Mouse (Mus musculus) G1E (cell line): ENCODE data around the gene Vrk1. TPM values are rescaled to one million over a fixed set of nuclear protein-coding genes. Genes with fewer than 3 reads are reported as not detected.

Experiments used
- ATAC-seq: 2 replicates; pipeline ENCODE4 v1.8.0; 2016; ENCODE audit warnings: mild to moderate bottlenecking; ENCODE audit not compliant: insufficient number of reproducible peaks, poor library complexity, low FRiP score, severe bottlenecking; ENCODE audit errors: extremely low read depth
- DNase-seq: peaks from one replicate; pipeline ENCODE4 v3.0.0; 2012; ENCODE audit warnings: low spot score
- H3K27me3 ChIP-seq: 2 replicates; pipeline ENCODE4 v1.6.1; 2012; ENCODE audit warnings: mild to moderate bottlenecking, low read length, inconsistent platforms; ENCODE audit not compliant: insufficient read depth
- H3K36me3 ChIP-seq: replicated peaks from 2 replicates; pipeline ENCODE3; 2012; ENCODE audit warnings: mild to moderate bottlenecking, inconsistent platforms
- H3K4me1 ChIP-seq: 2 replicates; pipeline ENCODE4 v1.6.1; 2012; ENCODE audit warnings: low read depth, low read length, inconsistent platforms, mixed read lengths; ENCODE audit not compliant: insufficient read depth
- H3K4me3 ChIP-seq: 2 replicates; pipeline ENCODE4 v1.5.1; 2012; ENCODE audit warnings: low read depth, mild to moderate bottlenecking, inconsistent platforms, low read length, moderate library complexity, mixed read lengths
- H3K9me3 ChIP-seq: replicated peaks from 2 replicates; pipeline ENCODE4 v1.6.1; 2012; ENCODE audit warnings: inconsistent platforms
- CTCF ChIP-seq: IDR thresholded peaks from 2 replicates; pipeline ENCODE4 v1.5.1; 2012; ENCODE audit warnings: low read depth, low read length, inconsistent platforms, mixed read lengths
- GATA1 ChIP-seq: IDR thresholded peaks from 2 replicates; pipeline ENCODE4 v1.6.1; 2012; ENCODE audit warnings: borderline replicate concordance, low read length, inconsistent platforms, mixed read lengths
- GATA2 ChIP-seq: IDR thresholded peaks from 2 replicates; pipeline ENCODE4 v1.6.1; 2012; ENCODE audit warnings: low read depth, low read length, inconsistent platforms, borderline replicate concordance
- POLR2AphosphoS5 ChIP-seq: IDR thresholded peaks from 2 replicates; pipeline ENCODE4 v1.6.1; 2012; ENCODE audit warnings: low read depth, low read length, inconsistent platforms; ENCODE audit not compliant: insufficient replicate concordance
- TAL1 ChIP-seq: conservative IDR thresholded peaks from 2 replicates; pipeline ENCODE4 v1.6.1; 2012; ENCODE audit warnings: low read depth, low read length, inconsistent platforms, mixed read lengths
- polyA plus RNA-seq: library from polyadenylated mRNA; stranded (reverse); fragments of >175 nt; gene quantifications from 2 replicates; pipeline ENCODE4 v1.2.3, GENCODE M21; 2012
- total RNA-seq, 2 experiments: library from RNA; stranded (forward) in 1 of 2; stranded (reverse) in 1 of 2; fragments of 200-1000 nt in 1 of 2; fragments of >200 nt in 1 of 2; fragmentation: Nextera tagmentation in 1 of 2; gene quantifications; 2 replicates each; pipeline ENCODE4 v1.2.3; 2014 to 2017

Vrk1 gene
- total and polyA plus RNA-seq, 3 experiments = 89.8 to 293 (median 184) TPM

- TF ChIP-seq GATA1 (no peak), TAL1 (no peak), CTCF (no peak), GATA2 (no peak), POLR2AphosphoS5 (no peak)
- H3K27me3 ChIP-seq = peaks cover 25% of the 10 kb centered on the region
- DNase-seq (no peak), ATAC-seq (no peak)
- H3K36me3 ChIP-seq = no peaks in the 10 kb centered on the region
- H3K4me1 ChIP-seq = peaks cover 11% of the 10 kb centered on the region
- peaks cover 1% of the 10 kb centered on the region; the same call in 1 of the 2 replicates for H3K9me3 ChIP-seq
- no peak overlapping the region for H3K4me3 ChIP-seq
Observed at GRCm38 (mm10) chr12:105966887-105967637, 43.0 kb upstream of the Vrk1 start.

GRCm38 (mm10) chr12:105967806-105968205, 42.2 kb upstream of the Vrk1 start:
- no peak for ATAC-seq
- H3K4me3 ChIP-seq = no peak overlapping the region
- H3K27me3 ChIP-seq = peaks cover 25% of the 10 kb centered on the region
- TF ChIP-seq CTCF (no peak), POLR2AphosphoS5 (no peak), TAL1 (no peak), GATA1 (no peak), GATA2 (no peak)
- H3K4me1 ChIP-seq = peaks cover 5% of the 10 kb centered on the region
- H3K9me3 ChIP-seq = peaks cover 2% of the 10 kb centered on the region; the same call in 1 of the 2 replicates
- no peak for DNase-seq
- H3K36me3 ChIP-seq = no peaks in the 10 kb centered on the region

GRCm38 (mm10) chr12:105971182-105971581, 38.8 kb upstream of the Vrk1 start:
- ATAC-seq (no peak), DNase-seq (no peak)
- Histone ChIP-seq H3K27me3 (peaks cover 31% of the 10 kb centered on the region), H3K9me3 (peaks cover 2% of the 10 kb centered on the region; the same call in 1 of the 2 replicates), H3K4me1 (no peaks in the 10 kb centered on the region; the same call in none of the 2 replicates), H3K36me3 (no peaks in the 10 kb centered on the region), H3K4me3 (no peak overlapping the region)
- TF ChIP-seq TAL1 (no peak), CTCF (no peak), GATA2 (no peak), POLR2AphosphoS5 (no peak), GATA1 (no peak)

- no peak for DNase-seq
- TF ChIP-seq CTCF (no peak), POLR2AphosphoS5 (no peak), TAL1 (no peak), GATA1 (no peak), GATA2 (no peak)
- Histone ChIP-seq H3K9me3 (peaks cover 2% of the 10 kb centered on the region; the same call in 1 of the 2 replicates), H3K27me3 (peaks cover 29% of the 10 kb centered on the region), H3K4me3 (no peak overlapping the region), H3K4me1 (no peaks in the 10 kb centered on the region; the same call in 1 of the 2 replicates), H3K36me3 (no peaks in the 10 kb centered on the region)
- no peak for ATAC-seq
Observed at GRCm38 (mm10) chr12:105972673-105973072, 37.4 kb upstream of the Vrk1 start.

- ATAC-seq (no peak), DNase-seq (no peak)
- Histone ChIP-seq H3K27me3 (peaks cover 25% of the 10 kb centered on the region), H3K4me1 (no peaks in the 10 kb centered on the region; the same call in 1 of the 2 replicates), H3K36me3 (no peaks in the 10 kb centered on the region), H3K9me3 (peaks cover 2% of the 10 kb centered on the region; the same call in 1 of the 2 replicates), H3K4me3 (no peak overlapping the region)
- TF ChIP-seq GATA2 (no peak), TAL1 (no peak), POLR2AphosphoS5 (no peak), GATA1 (no peak), CTCF (no peak)
Observed at GRCm38 (mm10) chr12:105973691-105974090, 36.3 kb upstream of the Vrk1 start.

GRCm38 (mm10) chr12:105974107-105974506, 35.9 kb upstream of the Vrk1 start:
- H3K4me3 ChIP-seq = no peak overlapping the region
- ATAC-seq (no peak), DNase-seq (no peak)
- TF ChIP-seq POLR2AphosphoS5 = no peak
- TF ChIP-seq GATA1 = no peak
- TF ChIP-seq GATA2 = no peak
- no peak for TF ChIP-seq CTCF
- no peak for TF ChIP-seq TAL1
- peaks cover 2% of the 10 kb centered on the region; the same call in 1 of the 2 replicates for H3K9me3 ChIP-seq
- H3K36me3 ChIP-seq = no peaks in the 10 kb centered on the region
- H3K4me1 ChIP-seq = no peaks in the 10 kb centered on the region; the same call in 1 of the 2 replicates
- peaks cover 25% of the 10 kb centered on the region for H3K27me3 ChIP-seq
